Mouse (Mus musculus) Patski (cell line): ENCODE results near the gene Tcl1b3. TPM values are rescaled to one million over a fixed set of nuclear protein-coding genes. Genes with fewer than 3 reads are reported as not detected.

ENCODE experiments used
- ATAC-seq: fragments of 100-300 bp; one replicate; pipeline ENCODE4 v1.8.0; 2021
- CTCF ChIA-PET: fragments of 350-600 bp; sonication (Branson Sonifier 250); formaldehyde crosslinking; loops from one replicate; lab custom pipeline; 2022; ENCODE audit warnings: inconsistent platforms; lab: Charles Lee
- POLR2A ChIA-PET: fragments of 350-600 bp; sonication (Branson Sonifier 250); formaldehyde crosslinking; loops from one replicate; lab custom pipeline; 2022; ENCODE audit warnings: antibody characterized with exemption, inconsistent platforms; lab: Charles Lee
- DNase-seq: peaks from one replicate; pipeline ENCODE4 v3.0.0-alpha.2; 2011; ENCODE audit warnings: low read depth, low spot score
- H3K27me3 ChIP-seq: fragments of 371-371 bp; one replicate; pipeline ENCODE4 v1.5.1; 2021
- CTCF ChIP-seq: fragments of 100-300 bp; IDR thresholded peaks from one replicate; pipeline ENCODE4 v1.5.1; 2021
- in situ Hi-C: fragments of 300-500 bp; cut with MboI; formaldehyde crosslinking; loops from 3 replicates; pipeline ENCODE4 v1.11.1; 2018; ENCODE audit warnings: low pct_unique_long_range_greater_than_20kb, mixed read lengths
- polyA plus RNA-seq: library from polyadenylated mRNA; unstranded; gene quantifications from one replicate; pipeline ENCODE4 v1.2.3, GENCODE M21; 2021

Gene Tcl1b3
- polyA plus RNA-seq, 1 experiment from 2014 or later: not detected

DNA sequence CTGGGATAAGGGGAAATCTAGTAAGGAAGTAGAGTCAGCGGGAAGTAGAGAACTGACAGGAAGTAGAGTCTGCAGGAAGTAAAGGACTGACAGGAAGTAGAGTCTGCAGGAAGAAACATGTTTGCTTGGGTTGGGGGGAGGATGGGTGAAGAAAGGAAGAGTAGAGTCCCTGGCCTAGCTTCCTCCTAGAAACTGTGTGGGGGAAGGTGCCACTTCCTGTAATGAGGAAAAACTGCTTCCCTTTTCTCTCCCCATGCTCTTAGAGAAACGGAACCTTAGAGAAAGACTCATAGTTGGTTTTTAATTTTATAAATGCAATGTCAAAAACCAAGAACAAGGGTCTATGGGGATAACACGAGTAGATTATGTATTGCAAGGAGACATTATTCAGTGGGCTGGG lies 44.2 kb downstream of the Tcl1b3 start:
- ATAC-seq (no peak), DNase-seq (no peak)
- peaks cover 6% of the 10 kb centered on the region for H3K27me3 ChIP-seq
- no peak for TF ChIP-seq CTCF
- in situ Hi-C loops: no loop called here
- ChIA-PET POLR2A (no interaction called here), CTCF (no interaction called here)

DNA sequence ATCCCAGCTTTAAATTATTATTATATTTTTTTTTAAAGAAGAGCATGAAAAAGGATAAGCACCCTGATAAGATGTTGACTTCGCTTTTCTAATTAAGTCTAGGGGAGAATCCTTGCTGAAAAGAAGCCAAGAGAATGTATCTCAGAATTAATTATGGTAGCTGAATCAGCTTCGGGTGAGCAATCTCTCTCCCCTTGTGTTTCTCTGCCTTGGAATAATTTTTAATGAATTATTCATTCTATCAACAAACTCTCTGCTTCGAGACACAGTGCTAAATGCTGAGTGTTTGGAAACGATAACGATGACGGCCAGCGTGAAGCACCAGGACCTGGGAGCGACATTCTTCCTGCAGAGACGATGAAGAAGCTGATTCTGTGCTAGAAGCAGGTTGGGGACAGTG lies 48.2 kb downstream of the Tcl1b3 start:
- no peak for TF ChIP-seq CTCF
- H3K27me3 ChIP-seq: no peaks in the 10 kb centered on the region
- in situ Hi-C loops: no loop called here
- CTCF ChIA-PET: no interaction called here
- DNase-seq (no peak), ATAC-seq (no peak)
- POLR2A ChIA-PET: no interaction called here

Other genes with a start within 250 kb of the Tcl1b3 start
- 14.2 TPM for gene Syne3, start 181.2 kb upstream of the Tcl1b3 start, polyA plus RNA-seq
- gene Glrx5, start 158.4 kb upstream of the Tcl1b3 start, polyA plus RNA-seq: 88.8 TPM
- gene Tcl1b2, start 45.0 kb upstream of the Tcl1b3 start, polyA plus RNA-seq: not detected
- gene Tcl1b1, start 31.4 kb upstream of the Tcl1b3 start, polyA plus RNA-seq: not detected
- not detected for gene Tcl1b5, start 14.7 kb upstream of the Tcl1b3 start, polyA plus RNA-seq
- not detected for gene Tcl1b4, start 10.9 kb downstream of the Tcl1b3 start, polyA plus RNA-seq
- gene Tcl1, start 31.8 kb downstream of the Tcl1b3 start, polyA plus RNA-seq: not detected
- gene Tunar, start 142.8 kb downstream of the Tcl1b3 start, polyA plus RNA-seq: not detected